19 mouse cellular contexts compared by ENCODE assay signal in the genomic region with DNA sequence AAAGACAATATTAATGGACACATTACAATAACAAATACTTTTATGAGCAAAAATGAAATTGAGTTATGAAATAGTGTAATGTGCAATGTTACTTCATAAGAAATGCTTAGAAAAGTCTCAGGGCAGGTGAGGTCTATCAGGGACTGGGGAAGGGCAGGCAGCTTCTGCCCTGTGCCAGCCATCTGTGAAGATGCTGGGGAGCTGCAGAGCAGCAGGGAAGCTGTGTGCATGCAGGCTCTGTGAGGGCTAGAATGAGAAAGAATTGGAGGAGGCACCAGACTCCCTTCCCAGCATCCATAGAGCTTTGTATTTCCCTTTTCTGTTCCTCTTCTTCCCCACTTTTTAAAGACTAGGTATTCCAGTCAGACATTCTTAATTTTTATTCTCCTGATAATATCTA.
A peak's percentile ranks its signal among the peaks of the same experiment; 100 is the strongest.
DNase-seq lines count a peak whose midpoint lies in the region; ATAC-seq lines count a peak whose summit lies in the region.
"Had no signal": no experiment of that assay in that cellular context is flagged by ENCODE, and none has a peak within 500 bp of the region (broad histone marks: within the 10 kb centered on the region; RNA-seq: fewer than 3 reads in every experiment).

No protein-coding gene starts in this region.

- intact Hi-C loops in left cerebral cortex, postnatal 4 days (cut with DNase I) = no loop called here

- peak; percentile 99 for ATAC-seq in cerebellum, adult (ENCODE audit: insufficient number of reproducible peaks, low FRiP score, low TSS enrichment)
- ATAC-seq: forebrain, embryonic 15.5 days; hindbrain, postnatal 0 days; intestine, embryonic 16.5 days had no signal

- no peak for DNase-seq in cerebellum, postnatal 4 days (ENCODE audit: low spot score in 2 of 2)
- DNase-seq in left cerebral cortex, postnatal 4 days = peak; percentile 32
- DNase-seq in left cerebral cortex, adult 8-10 months (ENCODE audit: low spot score in 2 of 2) = no peak
- peak; percentile 11 for DNase-seq in cerebellum, adult 8-10 months
- DNase-seq in cerebellum, postnatal 25 days = peak; percentile 54 to 69
- no peak for DNase-seq in gastrocnemius, adult 8-10 months (ENCODE audit: low spot score in 2 of 2)
- DNase-seq in spleen, adult 12 weeks (ENCODE audit: low spot score) = no peak
- DNase-seq: adrenal gland, adult 8-10 months; gastrocnemius, postnatal 10 days; heart, postnatal 14 days; kidney, adult 8-10 months; kidney, postnatal 4 days; layer of hippocampus, adult 9-11 months; lung, postnatal 36 days; thymus, postnatal 14 days had no signal

Comparison
In these comparisons a context has a peak if more than half of its experiments do, and no peak if none do; other contexts are left out.
1. DNase-seq: peak in left cerebral cortex, postnatal 4 days (single experiment), cerebellum, adult 8-10 months (single experiment) and cerebellum, postnatal 25 days (2 of 2); none in cerebellum, postnatal 4 days (0 of 2), left cerebral cortex, adult 8-10 months (0 of 2), gastrocnemius, adult 8-10 months (0 of 2) and spleen, adult 12 weeks (single experiment).